10 mouse cellular contexts compared by ENCODE assay signal in the genomic region with DNA sequence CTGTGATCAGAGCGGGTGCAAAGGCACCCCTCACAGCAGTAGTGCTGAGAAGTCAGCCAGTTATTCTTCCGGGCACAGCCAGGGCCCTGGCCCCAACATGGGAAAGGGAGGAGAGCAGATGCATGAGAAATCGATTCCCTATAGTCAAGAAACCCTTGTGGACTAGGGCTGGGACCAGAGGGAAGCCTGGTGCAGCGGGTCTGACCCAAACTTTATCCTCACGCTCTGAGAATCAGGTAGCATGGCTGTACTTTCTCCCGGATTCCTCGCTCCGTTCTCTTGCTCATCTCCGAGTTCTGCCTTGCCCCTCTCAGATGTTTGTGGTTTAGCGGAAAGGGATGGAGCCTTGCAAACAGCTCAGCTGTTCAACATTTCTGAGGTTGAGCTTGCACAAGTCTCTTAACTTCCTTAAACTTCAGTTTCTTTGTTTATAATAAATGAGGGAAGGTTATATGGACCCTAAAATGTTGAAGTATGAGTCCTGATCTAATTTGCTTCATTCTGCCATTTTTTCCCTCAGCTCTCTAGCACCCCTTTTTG. TPM values are rescaled to one million over a fixed set of nuclear protein-coding genes. Genes with fewer than 3 reads are reported as not detected.
DNase-seq lines count a peak whose midpoint lies in the region; ATAC-seq and TF ChIP-seq lines count a peak whose summit lies in the region.
"Had no signal": no experiment of that assay in that cellular context is flagged by ENCODE, and none has a peak within 500 bp of the region (broad histone marks: within the 10 kb centered on the region; RNA-seq: fewer than 3 reads in every experiment).

No protein-coding gene starts in this region.

- no peak for TF ChIP-seq EP300 in lung, postnatal 0 days (IDR thresholded peaks at IDR 0.05)

- H3K36me3 ChIP-seq in heart, embryonic 10.5 days = no peaks in the 10 kb centered on the region
- H3K36me3 ChIP-seq in lung, postnatal 0 days (ENCODE audit: insufficient read depth, low read length) = no peaks in the 10 kb centered on the region
- H3K36me3 ChIP-seq in limb, embryonic 10.5 days = no peaks in the 10 kb centered on the region
- no peaks in the 10 kb centered on the region for H3K36me3 ChIP-seq in small intestine, adult 2 months (ENCODE audit: control insufficient read depth, insufficient read depth, low read length)

- 0 out of 2 replicates have a peak overlapping the region, but pooled peaks have one; percentile 10 for H3K9ac ChIP-seq in lung, postnatal 0 days (replicated peaks; ENCODE audit: low read depth)

- WGBS in heart, embryonic 10.5 days = 34% methylated on average over 10 of the region's 10 CpGs
- 35% methylated on average over 10 of the region's 10 CpGs for WGBS in lung, postnatal 0 days
- WGBS in limb, embryonic 10.5 days = 44% methylated on average over 10 of the region's 10 CpGs
- WGBS in small intestine, adult 2 months = 52% methylated on average over 10 of the region's 10 CpGs

- no peak for TF ChIP-seq POLR2A in small intestine, adult 2 months (IDR thresholded peaks at IDR 0.05; ENCODE audit: low read depth, low read length)

- peaks cover 11% of the 10 kb centered on the region; the same call in 1 of the 2 replicates for H3K27me3 ChIP-seq in heart, embryonic 10.5 days (ENCODE audit: insufficient read depth, poor library complexity, severe bottlenecking)
- no peaks in the 10 kb centered on the region for H3K27me3 ChIP-seq in lung, postnatal 0 days (replicated peaks; ENCODE audit: insufficient read depth, low read length)
- peaks cover 20% of the 10 kb centered on the region; the same call in 1 of the 2 replicates for H3K27me3 ChIP-seq in limb, embryonic 10.5 days (ENCODE audit: low read depth, poor library complexity, severe bottlenecking)
- no peaks in the 10 kb centered on the region for H3K27me3 ChIP-seq in small intestine, adult 2 months (ENCODE audit: control insufficient read depth, insufficient read depth, low read length)

- DNase-seq in heart, embryonic 10.5 days (ENCODE audit: low spot score) = no peak
- DNase-seq in heart, postnatal 4 days = no peak
- DNase-seq in lung, postnatal 0 days (ENCODE audit: low spot score) = peak; percentile 54
- DNase-seq in lung, postnatal 25 days (ENCODE audit: low spot score) = no peak
- no peak for DNase-seq in limb, embryonic 10.5 days (ENCODE audit: low spot score)
- no peak for DNase-seq in B cell, adult 2 months
- DNase-seq in thymus, postnatal 36 days = no peak
- DNase-seq: thymus, adult 18-20 months had no signal

- ATAC-seq in lung, postnatal 0 days = no peak

- H3K4me2 ChIP-seq in lung, postnatal 0 days (replicated peaks; ENCODE audit: low read depth, low read length) = peak overlapping the region; percentile 31

- no peaks in the 10 kb centered on the region for H3K9me3 ChIP-seq in heart, embryonic 10.5 days
- H3K9me3 ChIP-seq in lung, postnatal 0 days (ENCODE audit: low read length) = no peaks in the 10 kb centered on the region
- H3K9me3 ChIP-seq in limb, embryonic 10.5 days (replicated peaks) = no peaks in the 10 kb centered on the region

- no peak for TF ChIP-seq CTCF in lung, postnatal 0 days (IDR thresholded peaks at IDR 0.05)
- no peak for TF ChIP-seq CTCF in small intestine, adult 2 months (IDR thresholded peaks at IDR 0.05; ENCODE audit: extremely low read depth, insufficient read length, insufficient replicate concordance, low read depth, low read length)

- peak overlapping the region; percentile 31 for H3K4me3 ChIP-seq in heart, embryonic 10.5 days
- peak overlapping the region; percentile 31 for H3K4me3 ChIP-seq in lung, postnatal 0 days (ENCODE audit: low read depth, low read length)
- H3K4me3 ChIP-seq in limb, embryonic 10.5 days = peak overlapping the region; percentile 29
- peak overlapping the region; percentile 40 for H3K4me3 ChIP-seq in small intestine, adult 2 months (ENCODE audit: low read depth, low read length)

- peaks cover 42% of the 10 kb centered on the region for H3K4me1 ChIP-seq in heart, embryonic 10.5 days
- no peaks in the 10 kb centered on the region for H3K4me1 ChIP-seq in lung, postnatal 0 days (ENCODE audit: insufficient read depth, low read depth, low read length)
- H3K4me1 ChIP-seq in limb, embryonic 10.5 days = peaks cover 9% of the 10 kb centered on the region
- no peaks in the 10 kb centered on the region for H3K4me1 ChIP-seq in small intestine, adult 2 months (ENCODE audit: control insufficient read depth, insufficient read depth, insufficient read length, low read length)

- peak overlapping the region; percentile 56; the same call in 1 of the 2 replicates for H3K27ac ChIP-seq in heart, embryonic 10.5 days
- peak overlapping the region; percentile 35 for H3K27ac ChIP-seq in lung, postnatal 0 days (ENCODE audit: low read length)
- 0 out of 2 replicates have a peak overlapping the region, but pooled peaks have one; percentile 3 for H3K27ac ChIP-seq in limb, embryonic 10.5 days
- peak overlapping the region; percentile 31 for H3K27ac ChIP-seq in small intestine, adult 2 months (ENCODE audit: insufficient read depth, low read depth, low read length)
- H3K27ac ChIP-seq: macrophage had no signal

RNA-seq across cellular contexts. Expression of gene Aplnr, which starts 1.6 kb away (rescaled TPM):
- polyA plus RNA-seq in heart, embryonic 10.5 days (2016; fragmentation: Nextera tagmentation; extraction: Ambion mirVana) = 7.0 and 23.8 TPM in 2 replicates
- 100 to 1,000 TPM in 1 of 2 experiments, 10 to 100 TPM in 1; 85.4 to 109 TPM for total RNA-seq in heart, postnatal 4 days (2021)
- 84.1 and 90.6 TPM in 2 replicates for polyA plus RNA-seq in lung, postnatal 0 days (2015; fragmentation: Nextera tagmentation; extraction: Ambion mirVana)
- polyA plus RNA-seq in limb, embryonic 10.5 days (2016; fragmentation: Nextera tagmentation; extraction: Ambion mirVana) = 32.9 and 40.6 TPM in 2 replicates
- 2.7 and 4.7 TPM in 2 replicates for polyA plus RNA-seq in small intestine, adult 2 months (2012; rRNA removed)
- polyA plus RNA-seq: macrophage had no signal

RNA-seq across cellular contexts. Expression of gene Lrrc55, which starts 59.3 kb away (rescaled TPM):
- 0.14 and 0.20 TPM in 2 replicates for polyA plus RNA-seq in heart, embryonic 10.5 days (2016; fragmentation: Nextera tagmentation; extraction: Ambion mirVana)
- 1 to 10 TPM; 2.1 to 2.7 TPM for total RNA-seq in heart, postnatal 4 days (2021)
- polyA plus RNA-seq in lung, postnatal 0 days (2015; fragmentation: Nextera tagmentation; extraction: Ambion mirVana) = 0.10 and 0.25 TPM in 2 replicates
- polyA plus RNA-seq in limb, embryonic 10.5 days (2016; fragmentation: Nextera tagmentation; extraction: Ambion mirVana) = 0.19 and 0.31 TPM in 2 replicates
- 0.84 and 1.5 TPM in 2 replicates for polyA plus RNA-seq in small intestine, adult 2 months (2012; rRNA removed)
- polyA plus RNA-seq: macrophage had no signal

Comparison
In these comparisons a context has a peak if more than half of its experiments do, and no peak if none do; other contexts are left out.
1. H3K27ac ChIP-seq: peak in every context shown above with its lines; median percentile 56 in heart, embryonic 10.5 days; 35 in lung, postnatal 0 days; 31 in small intestine, adult 2 months; 3 in limb, embryonic 10.5 days.